ENCODE assay signal across 8 mouse cellular contexts in the genomic region with DNA sequence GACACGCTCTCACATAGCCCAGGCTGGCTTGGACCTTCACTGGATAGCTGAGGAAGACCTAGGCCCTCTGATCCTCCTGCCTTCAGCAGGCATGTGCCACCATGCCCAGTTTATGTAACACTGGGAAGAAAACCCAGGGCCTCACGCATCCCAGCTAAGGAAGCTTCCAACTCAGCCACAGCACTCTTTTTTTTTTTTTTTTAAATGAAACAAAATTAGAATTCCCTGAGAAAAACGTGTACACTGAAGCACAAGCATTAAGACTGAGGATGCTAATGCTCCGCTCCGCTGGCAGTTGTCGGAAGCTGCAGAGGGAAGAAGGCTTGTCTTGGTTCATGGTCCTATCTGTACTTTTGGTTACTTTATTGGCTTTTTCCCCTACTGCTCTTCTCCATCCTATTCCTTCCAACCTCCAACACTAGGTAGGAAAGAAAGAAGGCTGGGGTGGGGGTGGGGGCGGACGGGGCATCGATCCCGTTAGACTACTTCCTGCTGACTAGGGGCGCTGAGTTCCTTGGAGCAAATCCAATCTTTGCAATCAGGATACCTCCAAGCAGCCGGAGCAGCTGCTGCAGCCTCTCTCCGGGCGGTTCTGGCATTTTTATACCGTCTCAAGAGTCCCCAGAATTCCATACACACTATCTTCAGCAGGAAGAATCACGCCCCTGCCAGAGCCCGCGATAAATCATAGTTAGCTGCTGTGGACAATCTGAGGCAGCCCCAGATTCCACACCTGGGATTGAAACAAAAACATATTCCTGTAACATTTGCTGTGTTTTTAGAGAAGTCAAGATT. TPM values are rescaled to one million over a fixed set of nuclear protein-coding genes. Genes with fewer than 3 reads are reported as not detected.
A peak's percentile ranks its signal among the peaks of the same experiment; 100 is the strongest.
DNase-seq lines count a peak whose midpoint lies in the region; ATAC-seq and TF ChIP-seq lines count a peak whose summit lies in the region.

No protein-coding gene starts in this region.

- no peak for DNase-seq in lung, adult 2 months
- DNase-seq in lung, adult 18-20 months = no peak
- DNase-seq in kidney, postnatal 0 days (ENCODE audit: low spot score) = peak; percentile 80
- no peak for DNase-seq in gastrocnemius, adult 18-20 months (ENCODE audit: low spot score)
- DNase-seq in adrenal gland, postnatal 10 days = no peak

- peak overlapping the region; percentile 14; the same call in 1 of the 2 replicates for H3K27ac ChIP-seq in embryonic fibroblast, embryonic 13.5 days (ENCODE audit: insufficient read depth, low read length)
- H3K27ac ChIP-seq in kidney, postnatal 0 days = peak overlapping the region; percentile 55
- H3K27ac ChIP-seq in neural tube, embryonic 13.5 days (replicated peaks) = peak overlapping the region; percentile 69

- no peaks in the 10 kb centered on the region for H3K27me3 ChIP-seq in kidney, postnatal 0 days (ENCODE audit: insufficient read depth, low read length)
- no peaks in the 10 kb centered on the region for H3K27me3 ChIP-seq in neural tube, embryonic 13.5 days

- peak overlapping the region; percentile 0; the same call in 1 of the 2 replicates for H3K9ac ChIP-seq in kidney, postnatal 0 days (ENCODE audit: low read depth, low read length)
- peak overlapping the region; percentile 56 for H3K9ac ChIP-seq in neural tube, embryonic 13.5 days

- TF ChIP-seq CTCF in lung, adult 2 months (IDR thresholded peaks at IDR 0.05; ENCODE audit: insufficient read depth, low read length) = no peak
- TF ChIP-seq CTCF in embryonic fibroblast, embryonic 13.5 days (IDR thresholded peaks at IDR 0.05; ENCODE audit: borderline replicate concordance, insufficient read depth, low read length) = no peak
- TF ChIP-seq CTCF in kidney, postnatal 0 days (IDR thresholded peaks at IDR 0.05; ENCODE audit: low read depth) = no peak

- ATAC-seq in kidney, postnatal 0 days (replicated peaks; ENCODE audit: low FRiP score, low read depth) = no peak
- ATAC-seq in neural tube, embryonic 13.5 days (ENCODE audit: low read depth) = no peak
- no peak for ATAC-seq in activated CD4-positive, CD25-positive, alpha-beta regulatory T cell, adult 4 months

- peak overlapping the region; percentile 47 for H3K4me2 ChIP-seq in kidney, postnatal 0 days (ENCODE audit: low read length)
- peak overlapping the region; percentile 45 for H3K4me2 ChIP-seq in neural tube, embryonic 13.5 days

- H3K9me3 ChIP-seq in kidney, postnatal 0 days (replicated peaks; ENCODE audit: low read length) = no peaks in the 10 kb centered on the region
- no peaks in the 10 kb centered on the region for H3K9me3 ChIP-seq in neural tube, embryonic 13.5 days

- TF ChIP-seq POLR2A in lung, adult 2 months (IDR thresholded peaks at IDR 0.05; ENCODE audit: borderline replicate concordance, extremely low read depth, low read depth, low read length) = no peak
- TF ChIP-seq POLR2A in embryonic fibroblast, embryonic 13.5 days (IDR thresholded peaks at IDR 0.05; ENCODE audit: low read depth, low read length) = no peak

- peak overlapping the region; percentile 56 for H3K4me3 ChIP-seq in lung, adult 2 months (replicated peaks; ENCODE audit: extremely low read depth, low read depth, low read length)
- H3K4me3 ChIP-seq in embryonic fibroblast, embryonic 13.5 days (ENCODE audit: insufficient read depth, low read length) = peak overlapping the region; percentile 20
- peak overlapping the region; percentile 24; the same call in 1 of the 2 replicates for H3K4me3 ChIP-seq in kidney, postnatal 0 days (replicated peaks; ENCODE audit: low read depth, low read length)
- peak overlapping the region; percentile 16 for H3K4me3 ChIP-seq in neural tube, embryonic 13.5 days

- H3K36me3 ChIP-seq in kidney, postnatal 0 days (ENCODE audit: insufficient read depth, low read length) = no peaks in the 10 kb centered on the region
- no peaks in the 10 kb centered on the region for H3K36me3 ChIP-seq in neural tube, embryonic 13.5 days

- WGBS in lung, adult 2 months = 32% methylated on average over 18 of the region's 18 CpGs
- 25% methylated on average over 18 of the region's 18 CpGs for WGBS in kidney, postnatal 0 days
- 39% methylated on average over 18 of the region's 18 CpGs for WGBS in neural tube, embryonic 13.5 days

- no peaks in the 10 kb centered on the region for H3K4me1 ChIP-seq in lung, adult 2 months (ENCODE audit: control insufficient read depth, insufficient read depth, low read length)
- no peaks in the 10 kb centered on the region for H3K4me1 ChIP-seq in embryonic fibroblast, embryonic 13.5 days (ENCODE audit: control insufficient read depth, insufficient read depth, low read length)
- no peaks in the 10 kb centered on the region; the same call in 1 of the 2 replicates for H3K4me1 ChIP-seq in kidney, postnatal 0 days (replicated peaks; ENCODE audit: insufficient read depth, low read length)
- peaks cover 34% of the 10 kb centered on the region for H3K4me1 ChIP-seq in neural tube, embryonic 13.5 days (replicated peaks)

RNA-seq across cellular contexts. Expression of a gene that starts 25.2 kb away (rescaled TPM):
- polyA plus RNA-seq in lung, adult 2 months (2012; rRNA removed) = 35.1 and 41.4 TPM in 2 replicates
- 198 and 206 TPM in 2 replicates for polyA plus RNA-seq in embryonic fibroblast, embryonic 13.5 days (2011; ENCODE audit: insufficient read length, low read depth, missing spikeins)
- polyA plus RNA-seq in kidney, postnatal 0 days (2015; fragmentation: Nextera tagmentation; extraction: Ambion mirVana) = 71.2 and 78.6 TPM in 2 replicates
- polyA plus RNA-seq in neural tube, embryonic 13.5 days (2015; fragmentation: Nextera tagmentation; extraction: Ambion mirVana) = 105 and 120 TPM in 2 replicates
- total RNA-seq in gastrocnemius, adult 18-20 months (2021) = 10 to 100 TPM in 1 of 2 experiments, 1 to 10 TPM in 1; 8.0 to 16.1 TPM
- polyA plus RNA-seq in activated CD4-positive, CD25-positive, alpha-beta regulatory T cell, adult 4 months (2017; shearing (Covaris generic)) = 100 to 1,000 TPM; 265 to 345 TPM
- 100 to 1,000 TPM; 115 to 146 TPM for total RNA-seq in adrenal gland, postnatal 10 days (2021)

RNA-seq across cellular contexts. Expression of a gene that starts 59.3 kb away (rescaled TPM):
- 123 and 133 TPM in 2 replicates for polyA plus RNA-seq in lung, adult 2 months (2012; rRNA removed)
- polyA plus RNA-seq in embryonic fibroblast, embryonic 13.5 days (2011; ENCODE audit: insufficient read length, low read depth, missing spikeins) = 65.7 and 70.4 TPM in 2 replicates
- 87.6 and 93.7 TPM in 2 replicates for polyA plus RNA-seq in kidney, postnatal 0 days (2015; fragmentation: Nextera tagmentation; extraction: Ambion mirVana)
- 57.6 and 67.0 TPM in 2 replicates for polyA plus RNA-seq in neural tube, embryonic 13.5 days (2015; fragmentation: Nextera tagmentation; extraction: Ambion mirVana)
- 10 to 100 TPM; 52.1 to 53.3 TPM for total RNA-seq in gastrocnemius, adult 18-20 months (2021)
- polyA plus RNA-seq in activated CD4-positive, CD25-positive, alpha-beta regulatory T cell, adult 4 months (2017; shearing (Covaris generic)) = 10 to 100 TPM; 13.9 to 22.7 TPM
- 100 to 1,000 TPM; 101 to 113 TPM for total RNA-seq in adrenal gland, postnatal 10 days (2021)

Comparison
In these comparisons a context has a peak if more than half of its experiments do, and no peak if none do; other contexts are left out.
1. H3K27ac ChIP-seq: peak in every context shown above with its lines; median percentile 69 in neural tube, embryonic 13.5 days; 55 in kidney, postnatal 0 days; 14 in embryonic fibroblast, embryonic 13.5 days.